Mouse (Mus musculus) urinary bladder, postnatal 0 days (tissue): Measurements from ENCODE around the gene Apom. TPM values are rescaled to one million over a fixed set of nuclear protein-coding genes. Genes with fewer than 3 reads are reported as not detected.

ENCODE experiments used
- polyA plus RNA-seq: library from polyadenylated mRNA; unstranded; fragments of >200 nt; fragmentation: Nextera tagmentation; extraction: Ambion mirVana; gene quantifications from 2 replicates; pipeline ENCODE4 v1.2.1, GENCODE M21; 2015

Apom gene
- 0.95 TPM in 1 of 2 replicates, not detected in the other for polyA plus RNA-seq

GRCm38 (mm10) chr17:35131500-35132173 is at the start of gene Apom:
Gene Apom (minus strand): TSS chr17:35132050.

GRCm38 (mm10) chr17:35175968-35176367 is 44.1 kb upstream of the Apom start, which contains the start of gene Aif1:
Gene Aif1 (minus strand): TSS chr17:35176068.

GRCm38 (mm10) chr17:35164568-35165450 is 33.0 kb upstream of the Apom start, which contains the start of gene Prrc2a:
Gene Prrc2a (minus strand): TSS chr17:35164897.

GRCm38 (mm10) chr17:35134801-35135590 is 3.1 kb upstream of the Apom start, which contains the start of gene Bag6:
Gene Bag6 (plus strand): TSS chr17:35135178.

DNA sequence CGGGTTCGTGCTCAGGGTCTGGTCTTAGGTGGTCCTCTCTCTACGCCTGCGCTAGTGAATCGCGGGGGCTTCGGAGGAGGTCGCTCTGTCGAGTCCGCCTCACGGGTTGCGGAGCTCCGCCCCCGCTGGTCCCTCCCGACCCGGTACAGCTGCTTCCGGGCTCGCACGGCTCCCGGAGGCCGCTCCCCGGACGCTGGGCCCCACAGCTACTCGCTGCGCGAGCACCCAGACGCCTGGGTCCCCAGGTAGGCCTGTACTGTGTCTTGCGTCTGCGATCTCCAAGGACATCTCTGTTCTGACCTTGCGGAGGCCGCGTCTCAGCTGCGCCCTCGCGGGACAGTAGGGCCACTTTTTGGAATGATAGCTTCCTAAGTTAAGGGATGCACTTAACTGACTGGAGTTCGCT is 5.6 kb downstream of the Apom start, which contains the start of gene D17H6S53E:
TSS of gene D17H6S53E (plus strand) at position 168 of the 406 bp plus-strand sequence.

GRCm38 (mm10) chr17:35121871-35122303 is 10.0 kb downstream of the Apom start, which contains the start of gene Csnk2b:
Gene Csnk2b (minus strand): TSS chr17:35122053.

GRCm38 (mm10) chr17:35121143-35121799 is 10.6 kb downstream of the Apom start, which contains the start of gene Gpank1:
Gene Gpank1 (plus strand): TSS chr17:35121455.

GRCm38 (mm10) chr17:35115046-35116019 is 16.5 kb downstream of the Apom start, which contains the start of gene Ly6g5b:
Gene Ly6g5b (minus strand): TSS chr17:35115428.

GRCm38 (mm10) chr17:35108097-35108496 is 23.8 kb downstream of the Apom start, which contains the start of gene Ly6g5c:
Gene Ly6g5c (plus strand): TSS chr17:35108279.

DNA sequence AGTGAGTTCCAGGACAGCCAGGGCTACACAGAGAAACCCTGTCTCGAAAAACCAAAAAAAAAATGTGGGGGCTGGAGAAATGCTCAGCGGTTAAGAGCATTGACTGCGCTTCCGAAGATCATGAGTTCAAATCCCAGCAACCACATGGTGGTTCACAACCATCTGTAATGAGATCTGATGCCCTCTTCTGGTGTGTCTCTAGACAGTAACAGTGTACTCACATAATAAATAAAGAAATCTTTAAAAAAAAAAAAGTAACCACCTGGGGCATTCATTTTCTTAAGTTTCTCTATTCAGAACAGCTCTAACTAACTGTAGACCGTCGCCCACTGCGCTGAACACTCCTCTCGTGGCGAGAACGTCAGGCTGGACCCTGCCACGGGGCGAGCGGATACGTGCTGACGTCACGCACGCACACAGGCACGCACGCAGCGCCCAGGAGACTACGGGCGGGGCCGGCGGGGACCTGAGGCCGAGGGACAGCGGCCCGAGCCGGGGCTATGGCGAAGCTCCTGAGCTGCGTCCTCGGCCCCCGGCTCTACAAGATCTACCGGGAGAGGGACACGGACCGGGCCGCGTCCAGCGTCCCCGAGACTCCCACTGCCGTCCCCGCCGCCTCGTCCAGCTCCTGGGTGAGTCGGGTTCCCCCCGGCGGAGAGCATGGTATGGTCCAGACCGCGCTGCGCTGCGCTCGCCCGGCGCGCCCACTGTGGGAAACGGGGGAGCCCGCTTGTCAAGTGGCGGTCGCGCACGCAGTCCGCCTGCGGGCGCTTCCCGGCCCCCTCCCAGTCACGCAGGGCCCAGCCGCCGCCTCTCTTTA is 42.8 kb downstream of the Apom start, which contains the start of gene Abhd16a:
TSS of gene Abhd16a (plus strand) at position 439 of the 820 bp plus-strand sequence.

DNA sequence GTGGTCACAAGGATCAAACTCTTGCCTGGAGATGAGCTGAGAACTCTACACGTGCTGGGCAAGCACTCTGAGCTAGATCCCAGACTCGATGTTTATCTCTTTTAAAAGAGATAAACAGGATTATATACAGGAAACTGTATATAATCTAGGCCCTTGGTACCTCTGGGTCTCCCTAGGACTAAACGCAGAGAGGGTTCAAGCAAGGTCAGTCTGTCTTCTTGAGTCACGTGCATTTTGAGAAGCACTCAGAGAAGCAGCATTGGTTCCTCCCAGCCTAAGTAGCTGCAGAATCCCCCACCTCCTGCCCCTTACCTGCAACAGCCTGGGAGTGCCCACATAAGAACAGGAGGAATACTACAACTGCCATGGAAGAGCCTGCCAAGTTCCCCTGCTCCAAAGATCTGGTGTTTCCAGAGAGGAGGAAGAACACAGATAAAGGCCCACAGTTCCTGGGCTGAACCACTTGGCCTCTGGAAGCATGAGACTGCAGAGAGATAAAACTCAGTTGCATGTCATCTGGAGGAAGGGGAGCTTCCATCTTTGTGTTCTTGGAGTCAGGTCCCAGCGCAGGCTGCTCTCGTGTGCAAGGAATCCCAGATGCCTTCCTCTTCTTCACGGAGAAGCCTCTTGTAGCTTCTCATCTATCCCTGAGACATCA is 46.5 kb downstream of the Apom start, which contains the start of gene Ly6g6f:
TSS of gene Ly6g6f (minus strand) at position 403 of the 658 bp plus-strand sequence.

Other genes with a start within 250 kb of the Apom start
- 8.9 and 9.3 TPM in 2 replicates for gene C2, start 233.8 kb downstream of the Apom start, polyA plus RNA-seq
- 25.2 and 27.2 TPM in 2 replicates for gene Ehmt2, start 233.6 kb downstream of the Apom start, polyA plus RNA-seq
- 2.6 and 3.3 TPM in 2 replicates for gene Slc44a4, start 217.6 kb downstream of the Apom start, polyA plus RNA-seq
- gene Neu1, start 200.8 kb downstream of the Apom start, polyA plus RNA-seq = 23.2 and 28.5 TPM in 2 replicates
- gene Hspa1b, start 172.8 kb downstream of the Apom start, polyA plus RNA-seq = 4.5 and 5.2 TPM in 2 replicates
- not detected in 2 replicates for gene Gm20481, start 162.1 kb downstream of the Apom start, polyA plus RNA-seq
- 36.7 and 39.4 TPM in 2 replicates for gene Hspa1a, start 159.9 kb downstream of the Apom start, polyA plus RNA-seq
- gene Hspa1l, start 159.3 kb downstream of the Apom start, polyA plus RNA-seq = 0.16 and 0.25 TPM in 2 replicates
- 82.1 and 83.5 TPM in 2 replicates for gene Lsm2, start 150.2 kb downstream of the Apom start, polyA plus RNA-seq
- gene Vars, start 131.1 kb downstream of the Apom start, polyA plus RNA-seq = 42.0 and 44.7 TPM in 2 replicates
- gene Vwa7, start 115.5 kb downstream of the Apom start, polyA plus RNA-seq = 0.19 and 0.24 TPM in 2 replicates
- gene Sapcd1, start 104.0 kb downstream of the Apom start, polyA plus RNA-seq = 1.3 and 1.7 TPM in 2 replicates
- gene Msh5, start 85.3 kb downstream of the Apom start, polyA plus RNA-seq = 0.88 and 1.3 TPM in 2 replicates
- 240 and 276 TPM in 2 replicates for gene Clic1, start 82.1 kb downstream of the Apom start, polyA plus RNA-seq
- gene Ddah2, start 73.0 kb downstream of the Apom start, polyA plus RNA-seq = 118 and 126 TPM in 2 replicates
- 0.45 and 0.58 TPM in 2 replicates for gene Ly6g6c, start 66.7 kb downstream of the Apom start, polyA plus RNA-seq
- 0.42 and 1.7 TPM in 2 replicates for gene Mpig6b, start 65.9 kb downstream of the Apom start, polyA plus RNA-seq
- gene Ly6g6e, start 55.1 kb downstream of the Apom start, polyA plus RNA-seq = 8.2 and 8.3 TPM in 2 replicates
- gene Ly6g6d, start 54.0 kb downstream of the Apom start, polyA plus RNA-seq = 1.6 and 2.2 TPM in 2 replicates
- 0.18 TPM in 1 of 2 replicates, not detected in the other for gene Ly6g6f, start 46.4 kb downstream of the Apom start, polyA plus RNA-seq
- 93.1 and 93.2 TPM in 2 replicates for gene Abhd16a, start 42.8 kb downstream of the Apom start, polyA plus RNA-seq
- not detected in 2 replicates for gene Ly6g5c, start 23.8 kb downstream of the Apom start, polyA plus RNA-seq
- gene Ly6g5b, start 16.6 kb downstream of the Apom start, polyA plus RNA-seq = 0.22 and 0.35 TPM in 2 replicates
- 9.5 and 11.9 TPM in 2 replicates for gene Gpank1, start 10.6 kb downstream of the Apom start, polyA plus RNA-seq
- gene Csnk2b, start 10.0 kb downstream of the Apom start, polyA plus RNA-seq = 189 and 201 TPM in 2 replicates
- gene D17H6S53E, start 5.7 kb downstream of the Apom start, polyA plus RNA-seq = 9.9 and 10.8 TPM in 2 replicates
- 28.9 and 35.6 TPM in 2 replicates for gene Bag6, start 3.1 kb upstream of the Apom start, polyA plus RNA-seq
- gene Prrc2a, start 32.8 kb upstream of the Apom start, polyA plus RNA-seq = 73.9 and 74.9 TPM in 2 replicates
- 11.2 and 12.6 TPM in 2 replicates for gene Aif1, start 44.0 kb upstream of the Apom start, polyA plus RNA-seq
- 13.5 and 15.8 TPM in 2 replicates for gene Lst1, start 56.4 kb upstream of the Apom start, polyA plus RNA-seq
- gene Ltb, start 62.4 kb upstream of the Apom start, polyA plus RNA-seq = 0.53 and 0.96 TPM in 2 replicates
- gene Tnf, start 70.0 kb upstream of the Apom start, polyA plus RNA-seq = 0.40 and 0.69 TPM in 2 replicates
- 0.12 and 0.30 TPM in 2 replicates for gene Lta, start 73.3 kb upstream of the Apom start, polyA plus RNA-seq
- gene Gm16181, start 88.8 kb upstream of the Apom start, polyA plus RNA-seq = not detected in 2 replicates
- 4.5 TPM in 2 replicates for gene Atp6v1g2, start 101.6 kb upstream of the Apom start, polyA plus RNA-seq
- gene Nfkbil1, start 103.7 kb upstream of the Apom start, polyA plus RNA-seq = 7.0 and 7.5 TPM in 2 replicates
- 170 TPM in 2 replicates for gene Ddx39b, start 109.7 kb upstream of the Apom start, polyA plus RNA-seq
- gene H2-D1, start 130.7 kb upstream of the Apom start, polyA plus RNA-seq = 251 and 342 TPM in 2 replicates
- 0.05 TPM in 1 of 2 replicates, not detected in the other for gene H2-Q1, start 188.4 kb upstream of the Apom start, polyA plus RNA-seq
- 1.9 and 2.7 TPM in 2 replicates for gene H2-Q2, start 210.2 kb upstream of the Apom start, polyA plus RNA-seq
- gene H2-Q4, start 247.6 kb upstream of the Apom start, polyA plus RNA-seq = 3.3 and 3.8 TPM in 2 replicates